Mouse (Mus musculus) limb, embryonic 14.5 days (tissue): ENCODE data around the gene Sema3b. TPM values are rescaled to one million over a fixed set of nuclear protein-coding genes. Genes with fewer than 3 reads are reported as not detected.

ENCODE experiments used
- ATAC-seq: fragments of 200-750 bp; cut with Nextera tagmentation; 2 replicates; pipeline ENCODE4 v1.8.0; 2017; ENCODE audit warnings: low read depth, moderate number of reproducible peaks, moderate TSS enrichment; ENCODE audit not compliant: low FRiP score
- DNase-seq: peaks from one replicate; pipeline ENCODE4 v3.0.0-alpha.2; 2015; ENCODE audit warnings: low spot score
- H3K27ac ChIP-seq: fragments of 300-500 bp; sonication (generic); replicated peaks from 2 replicates; pipeline ENCODE4 v1.5.1; 2014; ENCODE audit warnings: low read depth, mild to moderate bottlenecking, low read length, moderate library complexity, mixed read lengths
- H3K27me3 ChIP-seq: fragments of 300-500 bp; sonication (generic); 2 replicates; pipeline ENCODE4 v1.6.1; 2014; ENCODE audit warnings: low read length, mixed read lengths; ENCODE audit not compliant: control insufficient read depth, insufficient read depth
- H3K36me3 ChIP-seq: fragments of 300-500 bp; sonication (generic); 2 replicates; pipeline ENCODE4 v1.6.1; 2014; ENCODE audit warnings: mild to moderate bottlenecking, low read length, moderate library complexity, mixed read lengths; ENCODE audit not compliant: control insufficient read depth, insufficient read depth
- H3K4me1 ChIP-seq: fragments of 300-500 bp; sonication (generic); 2 replicates; pipeline ENCODE4 v1.6.1; 2014; ENCODE audit warnings: antibody characterized with exemption, low read length, mixed read lengths; ENCODE audit not compliant: control insufficient read depth, insufficient read depth
- H3K4me2 ChIP-seq: fragments of 300-500 bp; sonication (generic); replicated peaks from 2 replicates; pipeline ENCODE4 v1.6.1; 2014; ENCODE audit warnings: low read depth, mild to moderate bottlenecking, low read length, moderate library complexity; ENCODE audit not compliant: severe bottlenecking
- H3K4me3 ChIP-seq: fragments of 300-500 bp; sonication (generic); replicated peaks from 2 replicates; pipeline ENCODE4 v1.5.1; 2014; ENCODE audit warnings: low read length
- H3K9ac ChIP-seq: fragments of 300-500 bp; sonication (generic); 2 replicates; pipeline ENCODE4 v1.6.1; 2014; ENCODE audit warnings: mild to moderate bottlenecking, low read depth, low read length, moderate library complexity; ENCODE audit not compliant: severe bottlenecking
- H3K9me3 ChIP-seq: fragments of 300-500 bp; sonication (generic); 2 replicates; pipeline ENCODE4 v1.6.1; 2016; ENCODE audit warnings: low read length; ENCODE audit not compliant: control insufficient read depth
- POLR2A ChIP-seq: fragments of 200-500 bp; IDR thresholded peaks from 2 replicates; pipeline ENCODE4 v1.8.0; 2012; ENCODE audit warnings: inconsistent platforms, mild to moderate bottlenecking, moderate library complexity, borderline replicate concordance; ENCODE audit not compliant: insufficient read depth, insufficient read length; ENCODE audit errors: extremely low read depth
- WGBS: fragments of 180-500 bp; shearing (Covaris S2); extraction: QIAGEN DNeasy Blood & Tissue Kit; methylation state at CpG from one replicate; pipeline ENCODE4 v1.1.7; 2014; 5-methylcytosine and 5-hydroxymethylcytosine counted together
- polyA plus RNA-seq, 2 experiments: library from polyadenylated mRNA; depleted of rRNA in 1 of 2; stranded (reverse) in 1 of 2; unstranded in 1 of 2; fragments of >200 nt; fragmentation: Nextera tagmentation in 1 of 2; extraction: Ambion mirVana in 1 of 2; gene quantifications; 2 replicates each; pipeline versions ENCODE4 v1.2.1 to v1.2.3; 2012 to 2014

The Sema3b gene
- polyA plus RNA-seq, 2 experiments, result 11.2 to 23.7 TPM

GRCm38 (mm10) chr9:107626158-107626843, 17.3 kb upstream of the Sema3b start:
- no peak for TF ChIP-seq POLR2A
- Histone ChIP-seq H3K27ac (peak overlapping the region; percentile 89), H3K9ac (peak overlapping the region; percentile 58), H3K36me3 (peaks cover 40% of the 10 kb centered on the region), H3K4me2 (peak overlapping the region; percentile 29; the same call in 1 of the 2 replicates), H3K9me3 (no peaks in the 10 kb centered on the region), H3K4me1 (peaks cover 48% of the 10 kb centered on the region), H3K4me3 (peak overlapping the region; percentile 13), H3K27me3 (no peaks in the 10 kb centered on the region)
- peak; percentile 71 for DNase-seq
- ATAC-seq, result peak; percentile 58
- 43% methylated on average over 13 of the region's 15 CpGs for WGBS

GRCm38 (mm10) chr9:107625351-107626128, 16.5 kb upstream of the Sema3b start:
- ATAC-seq, result no peak
- no peaks in the 10 kb centered on the region for H3K9me3 ChIP-seq
- peaks cover 38% of the 10 kb centered on the region for H3K36me3 ChIP-seq
- TF ChIP-seq POLR2A, result no peak
- no peaks in the 10 kb centered on the region for H3K27me3 ChIP-seq
- H3K27ac ChIP-seq, result peak overlapping the region; percentile 89; the same call in 1 of the 2 replicates
- no peak overlapping the region for H3K4me2 ChIP-seq
- no peak for DNase-seq
- 94% methylated on average over 12 of the region's 12 CpGs for WGBS
- H3K4me3 ChIP-seq, result no peak overlapping the region
- no peak overlapping the region for H3K9ac ChIP-seq
- H3K4me1 ChIP-seq, result peaks cover 41% of the 10 kb centered on the region

DNA sequence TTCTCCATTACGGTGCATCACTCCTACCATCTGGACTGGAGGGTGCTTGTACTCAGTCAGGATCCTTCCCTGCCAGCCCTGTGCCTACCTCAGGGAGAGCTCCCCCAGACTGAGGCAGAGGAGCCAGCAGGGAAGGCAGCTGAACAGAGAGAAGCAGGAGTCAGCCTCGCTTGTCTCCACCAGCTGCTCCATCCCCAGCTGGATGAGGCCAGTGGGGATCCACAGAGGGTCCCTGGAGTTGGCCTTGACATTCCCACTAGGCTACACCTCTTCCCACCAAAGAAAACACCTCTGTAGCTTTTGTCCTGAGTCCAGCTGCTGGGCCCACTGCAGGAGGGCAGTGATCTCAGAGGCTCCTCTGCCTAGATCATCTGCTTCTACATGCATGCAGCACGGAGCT, 15.9 kb upstream of the Sema3b start:
- Histone ChIP-seq H3K27me3 (no peaks in the 10 kb centered on the region), H3K27ac (no peak overlapping the region; the same call in 1 of the 2 replicates), H3K9me3 (no peaks in the 10 kb centered on the region), H3K4me1 (peaks cover 35% of the 10 kb centered on the region), H3K4me2 (no peak overlapping the region), H3K9ac (no peak overlapping the region), H3K36me3 (peaks cover 44% of the 10 kb centered on the region), H3K4me3 (no peak overlapping the region)
- DNase-seq (no peak), ATAC-seq (no peak)
- no peak for TF ChIP-seq POLR2A
- WGBS, result 75% methylated on average over 3 of the region's 3 CpGs

DNA sequence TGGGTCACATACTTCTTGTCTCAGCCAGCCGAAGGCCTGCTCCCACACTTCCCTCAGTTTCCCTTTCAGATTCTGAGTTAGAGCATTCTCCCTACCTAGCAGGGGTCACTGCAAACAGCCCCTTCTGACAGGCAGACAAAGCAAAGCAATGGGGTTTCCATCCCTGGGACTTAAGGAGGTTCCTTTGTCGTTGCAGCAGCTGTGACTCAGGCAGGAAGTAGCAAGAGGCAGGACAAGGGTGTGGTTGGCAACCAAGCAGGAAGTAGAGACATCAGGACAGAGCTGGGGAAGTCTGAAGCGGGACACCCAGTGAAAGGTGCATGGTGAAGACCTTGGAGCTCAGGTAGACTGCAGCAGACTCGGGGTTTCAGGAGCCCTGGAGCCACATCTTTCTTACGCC, 15.5 kb upstream of the Sema3b start:
- ATAC-seq (no peak), DNase-seq (no peak)
- H3K9me3 ChIP-seq, result no peaks in the 10 kb centered on the region
- H3K36me3 ChIP-seq, result peaks cover 48% of the 10 kb centered on the region
- H3K9ac ChIP-seq, result no peak overlapping the region
- H3K4me1 ChIP-seq, result peaks cover 31% of the 10 kb centered on the region
- H3K27ac ChIP-seq, result no peak overlapping the region; the same call in 1 of the 2 replicates
- H3K4me3 ChIP-seq, result no peak overlapping the region
- WGBS, result 79% methylated on average over 5 of the region's 5 CpGs
- no peak overlapping the region for H3K4me2 ChIP-seq
- TF ChIP-seq POLR2A, result no peak
- H3K27me3 ChIP-seq, result no peaks in the 10 kb centered on the region

DNA sequence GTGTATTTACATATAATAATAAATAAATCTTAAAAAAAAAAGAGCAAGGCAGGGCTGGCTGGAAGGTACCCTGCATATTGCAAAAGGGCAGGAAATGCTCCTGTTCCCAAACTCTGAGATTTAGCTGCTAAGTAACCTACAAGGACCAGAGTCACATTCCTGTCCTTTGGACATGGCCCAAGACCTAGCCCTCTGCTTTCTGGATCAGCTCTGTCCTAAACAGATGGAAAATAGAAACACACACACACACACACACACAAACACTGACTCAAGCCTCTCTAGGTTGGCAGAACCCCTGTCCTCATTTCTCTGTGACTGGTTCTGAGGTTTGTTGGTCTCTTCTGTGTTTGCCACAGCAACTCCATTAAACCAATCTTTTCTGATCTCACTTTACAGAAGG, 11.9 kb upstream of the Sema3b start:
- H3K27ac ChIP-seq, result no peak overlapping the region
- H3K4me2 ChIP-seq, result no peak overlapping the region
- no peaks in the 10 kb centered on the region for H3K27me3 ChIP-seq
- ATAC-seq, result no peak
- H3K4me3 ChIP-seq, result no peak overlapping the region
- TF ChIP-seq POLR2A, result no peak
- no peaks in the 10 kb centered on the region for H3K9me3 ChIP-seq
- H3K4me1 ChIP-seq, result no peaks in the 10 kb centered on the region
- H3K36me3 ChIP-seq, result peaks cover 76% of the 10 kb centered on the region
- DNase-seq, result no peak
- no peak overlapping the region for H3K9ac ChIP-seq
